Mouse (Mus musculus) right cerebral cortex, adult 18-20 months (tissue): ENCODE data around the gene Cadm4.
A peak's percentile ranks its signal among the peaks of the same experiment; 100 is the strongest.

Experiments used
- DNase-seq: peaks from one replicate; pipeline ENCODE4 v3.0.0; 2022; ENCODE audit warnings: mixed read lengths

Gene Cadm4

DNA sequence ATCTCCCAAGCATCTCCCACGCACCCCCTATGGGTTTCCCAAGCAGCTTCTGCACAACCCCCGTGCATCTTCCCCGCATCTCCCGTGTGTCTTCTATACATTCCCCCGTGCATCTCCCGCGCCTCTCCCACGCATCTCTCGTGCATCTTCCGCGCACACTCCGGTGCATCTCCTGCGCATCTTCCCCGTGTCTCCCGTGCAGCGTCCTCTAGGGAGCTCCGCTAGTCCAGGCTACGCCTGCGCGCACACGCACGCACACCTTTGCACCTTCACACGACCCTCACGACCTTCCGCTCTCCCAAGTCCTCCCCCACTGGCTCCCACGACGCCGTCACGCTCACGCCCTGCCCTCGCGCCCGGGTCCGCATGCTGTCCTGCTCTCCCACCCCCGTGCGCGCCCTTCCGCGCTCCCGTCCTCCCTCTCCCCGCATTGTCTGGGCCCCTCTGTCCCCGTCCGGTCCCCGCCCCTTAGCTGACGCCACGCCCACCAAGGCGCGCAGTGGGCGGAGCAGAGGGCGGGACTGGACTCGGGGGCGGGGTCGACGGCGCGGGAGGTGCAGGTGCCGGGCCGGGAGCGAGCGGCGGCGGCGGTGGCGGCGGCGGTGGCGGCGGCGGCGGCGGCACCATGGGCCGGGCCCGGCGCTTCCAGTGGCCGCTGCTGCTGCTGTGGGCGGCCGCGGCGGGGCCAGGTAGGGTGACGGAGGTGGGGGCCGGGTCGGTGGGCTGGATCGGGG, at the start of gene Cadm4:
Gene Cadm4 (plus strand): TSS at position 550 of the 734 bp plus-strand sequence.
- DNase-seq, result peak; percentile 93

GRCm38 (mm10) chr7:24435305-24435704, 46.5 kb upstream of the Cadm4 start:
- no peak for DNase-seq

GRCm38 (mm10) chr7:24437981-24438380, 43.8 kb upstream of the Cadm4 start:
- DNase-seq, result peak; percentile 71

- DNase-seq, result no peak
These were observed 42.6 kb upstream of the Cadm4 start for GRCm38 (mm10) chr7:24439191-24439590.

- no peak for DNase-seq
These were observed 41.9 kb upstream of the Cadm4 start for GRCm38 (mm10) chr7:24439891-24440290.

DNA sequence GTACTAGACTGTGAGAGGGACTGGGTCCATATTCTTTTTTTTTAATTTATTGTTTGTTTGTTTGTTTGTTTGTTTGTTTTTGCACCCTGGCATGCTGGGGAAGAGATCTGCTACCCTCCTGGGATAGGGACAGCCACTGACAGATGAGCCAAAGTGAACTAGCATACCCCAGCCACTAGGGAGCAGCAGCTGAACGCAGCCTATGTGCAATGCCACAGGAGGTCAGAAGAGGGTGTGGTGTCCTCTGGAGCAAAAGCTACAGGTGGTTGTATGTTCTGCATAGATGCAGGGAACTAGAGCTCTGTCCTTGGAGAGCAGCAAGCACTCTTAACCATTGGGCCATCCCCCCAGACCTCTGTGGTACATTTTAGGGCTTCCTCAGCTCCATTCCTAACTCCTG, 40.0 kb upstream of the Cadm4 start:
- DNase-seq, result peak; percentile 53

DNA sequence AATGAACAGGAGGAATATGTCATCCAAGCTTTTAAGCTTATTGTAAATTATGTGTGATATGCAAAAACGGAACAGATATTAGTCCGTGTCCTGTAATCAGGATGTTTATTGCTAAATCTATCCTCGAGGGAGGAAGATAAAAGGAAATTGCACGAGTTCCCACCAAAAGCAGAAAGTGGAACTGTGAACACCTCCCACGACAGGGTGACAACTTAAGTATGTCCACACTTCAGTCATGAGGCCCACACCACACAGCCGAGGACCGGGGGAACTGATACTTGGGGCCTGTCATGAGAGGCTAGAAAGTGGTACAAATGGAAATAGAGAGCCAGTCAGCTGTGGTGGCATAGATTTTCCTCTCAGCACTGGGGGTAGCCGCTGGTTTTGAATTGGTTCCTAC, 39.5 kb upstream of the Cadm4 start:
- DNase-seq, result no peak

DNA sequence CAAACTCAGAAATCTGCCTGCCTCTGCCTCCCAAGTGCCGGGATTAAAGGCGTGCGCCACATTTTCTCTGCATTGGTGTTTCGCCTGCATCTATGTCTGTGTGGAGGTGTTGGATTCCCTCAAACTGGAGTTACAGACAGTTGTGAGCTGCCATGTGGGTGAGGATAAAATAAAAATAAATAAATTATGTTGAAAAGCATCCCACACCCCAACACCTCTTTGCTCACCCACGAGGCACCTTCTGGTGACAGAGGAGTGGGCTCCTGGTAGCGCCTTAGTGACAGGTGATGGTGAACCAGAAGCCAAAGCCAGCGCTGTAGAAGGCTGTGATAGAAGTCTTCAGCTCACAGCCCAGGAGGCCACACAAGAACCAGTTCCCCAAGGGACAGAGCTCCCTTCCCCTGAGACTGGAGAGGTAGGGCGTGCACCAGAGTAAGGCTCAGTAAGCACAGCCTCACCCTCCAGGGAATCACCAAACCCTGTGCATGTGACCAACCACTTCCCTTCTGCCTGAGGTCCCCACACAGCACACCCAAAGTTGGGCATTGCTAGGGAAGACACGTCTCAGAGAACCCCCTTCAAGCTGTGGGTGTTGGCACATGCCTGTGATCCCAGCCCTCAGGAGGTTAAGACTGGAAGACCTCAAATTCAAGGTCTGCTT, 36.4 kb upstream of the Cadm4 start:
- no peak for DNase-seq

DNA sequence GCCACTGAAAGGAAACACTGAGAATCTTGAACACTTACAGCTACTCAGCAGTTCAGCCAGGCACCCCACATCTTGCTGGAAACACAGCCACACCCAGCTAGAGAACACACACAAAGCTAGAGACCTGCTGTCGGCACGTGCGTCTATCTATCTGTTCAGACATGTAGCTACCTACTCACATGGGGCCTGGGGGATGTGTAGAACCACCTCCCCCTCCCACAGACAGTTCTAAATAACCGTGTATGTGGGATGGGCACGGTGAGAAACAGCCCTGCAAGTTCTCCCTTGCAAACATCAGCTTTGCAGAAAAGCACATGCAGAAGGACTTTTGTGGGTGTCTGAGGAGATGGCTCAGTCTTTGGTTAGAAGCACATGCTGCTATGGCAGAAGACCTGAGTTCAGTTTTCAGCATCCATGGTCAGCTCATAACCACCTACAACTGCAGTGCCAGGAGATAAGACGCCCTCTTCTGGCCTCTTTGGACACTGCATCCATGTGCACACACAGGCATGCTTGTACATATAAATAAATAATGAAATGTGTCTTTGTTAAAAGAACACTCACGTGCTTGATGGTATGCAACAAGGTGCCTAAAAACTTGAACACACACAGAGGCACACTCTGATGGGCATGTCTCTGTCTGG, 35.0 kb upstream of the Cadm4 start:
- DNase-seq, result peak; percentile 76

GRCm38 (mm10) chr7:24448782-24449517, 32.9 kb upstream of the Cadm4 start:
- peak; percentile 53 for DNase-seq

DNA sequence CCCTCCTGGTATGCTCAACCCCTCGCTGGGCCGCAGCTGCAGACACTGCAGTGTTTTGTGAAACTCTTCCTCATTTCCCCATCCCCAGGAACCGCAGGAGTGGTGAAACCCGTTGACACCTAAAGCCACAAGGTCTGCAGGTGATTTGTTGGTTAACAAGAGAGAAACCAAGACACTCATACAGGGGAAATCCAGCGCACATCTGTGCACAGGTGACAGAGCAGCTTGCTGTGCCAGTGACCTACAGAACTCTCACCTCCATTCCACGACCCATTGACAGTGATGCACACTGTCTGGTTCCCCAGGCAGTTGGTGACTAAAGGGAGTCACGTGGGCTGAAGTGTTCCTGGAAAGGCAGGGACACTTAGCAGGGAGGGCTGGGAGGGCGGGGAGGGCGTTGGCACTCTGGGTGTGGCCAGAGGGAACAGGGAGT, 31.2 kb upstream of the Cadm4 start:
- no peak for DNase-seq

DNA sequence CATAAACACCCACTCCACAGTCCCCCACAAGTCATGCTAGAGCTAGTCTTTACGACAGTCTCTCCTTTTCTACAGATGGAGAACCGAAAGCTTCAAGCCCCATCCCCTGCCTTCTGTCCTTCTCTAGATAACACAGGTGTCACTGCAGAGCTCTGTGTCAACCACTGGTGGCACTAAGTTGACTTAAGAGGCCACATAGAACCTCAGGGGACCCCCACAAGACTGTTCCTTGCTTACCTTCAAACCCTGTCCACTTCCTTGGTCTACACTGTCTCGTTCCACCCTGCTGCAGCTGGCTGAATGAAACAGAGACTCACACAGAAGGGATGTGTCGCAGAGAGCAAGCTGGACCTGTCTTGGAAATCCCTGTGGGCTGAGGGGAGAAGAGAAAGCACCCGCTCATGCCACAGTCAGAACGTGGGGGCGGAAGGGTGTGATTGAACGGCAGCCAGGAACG, 29.9 kb upstream of the Cadm4 start, which contains the start of gene Irgc1:
Gene Irgc1 (minus strand): TSS at position 443 of the 457 bp plus-strand sequence.
- DNase-seq, result peak; percentile 41

DNA sequence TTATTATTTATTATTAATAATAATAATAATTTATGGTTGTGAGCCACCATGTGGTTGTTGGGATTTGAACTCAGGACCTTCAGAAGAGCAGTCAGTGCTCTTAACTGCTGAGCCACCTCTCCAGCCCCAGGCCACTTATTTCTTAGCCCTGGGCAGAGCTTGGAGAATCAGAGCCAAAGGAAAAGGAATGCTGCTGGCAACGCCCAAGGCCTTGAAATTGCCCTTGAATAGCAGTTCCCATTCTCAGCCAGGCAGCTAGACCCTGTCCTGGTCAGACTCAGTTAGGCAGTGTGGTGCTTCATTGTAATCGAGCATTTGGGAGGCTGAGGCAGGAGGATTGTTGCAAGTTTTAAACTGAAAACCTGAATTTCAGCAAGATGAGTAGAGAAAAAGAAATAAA, 27.6 kb upstream of the Cadm4 start:
- no peak for DNase-seq

DNA sequence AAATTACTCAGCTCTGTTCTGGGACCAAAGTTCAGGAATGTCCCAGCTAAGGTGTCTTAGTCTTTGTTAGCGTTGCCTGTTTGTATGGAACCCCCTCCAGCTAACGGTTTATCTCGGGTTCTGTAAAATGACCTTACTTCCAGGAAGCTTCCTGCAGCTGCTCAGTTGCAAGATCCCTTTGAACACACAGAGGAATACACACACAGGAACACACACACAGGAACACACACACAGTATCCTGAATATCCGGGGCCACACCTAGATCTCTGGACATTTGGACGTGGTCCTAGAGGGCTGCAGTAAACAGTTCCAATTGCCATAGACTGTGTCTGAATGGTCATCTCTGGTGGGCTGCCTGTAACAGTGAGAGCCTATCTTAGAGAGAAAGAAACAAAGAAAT, 26.1 kb upstream of the Cadm4 start:
- DNase-seq, result no peak

GRCm38 (mm10) chr7:24457726-24458370, 24.0 kb upstream of the Cadm4 start:
- DNase-seq, result no peak

GRCm38 (mm10) chr7:24459440-24459839, 22.4 kb upstream of the Cadm4 start:
- DNase-seq, result no peak

DNA sequence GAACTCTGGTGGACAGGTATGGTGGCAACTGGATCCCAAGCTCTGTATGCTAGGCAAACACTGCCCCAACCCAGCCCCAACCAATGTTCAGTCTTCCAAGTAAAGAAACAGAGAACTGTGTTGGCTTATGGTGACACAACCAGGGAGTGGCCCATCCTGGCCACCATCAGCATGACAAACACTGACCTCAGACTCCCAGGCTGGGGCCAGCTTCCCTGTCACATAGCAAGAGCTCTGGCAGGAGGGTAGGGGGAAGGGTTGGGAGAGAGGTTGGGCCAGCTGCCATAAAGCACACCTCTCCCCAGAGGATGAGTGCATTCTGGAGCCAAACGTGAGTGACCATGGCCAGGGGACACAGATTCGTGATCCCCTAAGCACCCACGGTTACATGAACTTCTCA, 22.0 kb upstream of the Cadm4 start:
- DNase-seq, result no peak

GRCm38 (mm10) chr7:24461376-24462051, 20.3 kb upstream of the Cadm4 start:
- no peak for DNase-seq

- no peak for DNase-seq
These were observed 19.2 kb upstream of the Cadm4 start, which contains the start of gene Plaur for GRCm38 (mm10) chr7:24462388-24463319. Plaur (plus strand) TSS chr7:24462484.

DNA sequence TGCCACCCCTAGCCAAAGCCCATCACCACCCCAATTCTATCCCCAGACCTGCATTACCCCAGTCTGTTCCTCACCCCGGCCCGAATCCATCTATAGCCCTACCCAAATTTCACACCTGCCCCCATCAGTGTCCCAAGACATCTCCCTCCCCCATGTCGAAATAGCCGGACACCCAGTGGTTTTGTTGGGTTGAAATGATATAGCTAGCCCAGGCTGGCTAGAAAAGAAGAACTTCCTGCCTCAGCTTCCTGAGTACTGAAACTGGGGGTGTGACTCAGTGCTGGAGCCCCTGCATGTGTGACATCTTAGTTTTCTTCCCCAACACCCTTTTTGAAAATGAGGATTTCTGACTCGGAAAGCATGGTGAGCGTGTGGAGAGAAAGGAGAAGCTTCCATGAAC, 15.0 kb upstream of the Cadm4 start:
- DNase-seq, result no peak

DNA sequence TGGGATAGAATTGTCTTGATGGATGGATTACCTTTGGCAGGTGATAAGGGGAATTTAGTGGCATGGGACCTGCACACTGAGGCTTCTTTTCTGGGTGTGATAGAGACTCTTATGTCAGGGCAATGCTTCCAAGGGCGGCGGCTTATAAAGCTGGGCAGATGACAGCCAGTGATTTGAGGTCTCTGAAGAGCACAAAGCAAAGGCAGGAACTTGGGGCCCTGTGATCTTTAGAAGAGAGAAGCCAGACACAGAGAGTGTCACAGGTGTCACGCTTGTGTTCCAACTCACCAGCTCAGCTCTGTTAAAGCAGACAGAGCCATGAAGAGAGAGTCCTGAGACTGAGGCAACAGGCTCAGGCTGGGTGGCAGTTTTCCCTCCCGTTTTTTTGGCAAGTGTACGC, 13.9 kb upstream of the Cadm4 start:
- DNase-seq, result no peak
